9 mouse cellular contexts compared by ENCODE assay signal in genomic region chrX:153719602-153720001, GRCm38 (mm10). TPM values are rescaled to one million over a fixed set of nuclear protein-coding genes. Genes with fewer than 3 reads are reported as not detected.
DNase-seq lines count a peak whose midpoint lies in the region; ATAC-seq and TF ChIP-seq lines count a peak whose summit lies in the region.
"Had no signal": no experiment of that assay in that cellular context is flagged by ENCODE, and none has a peak within 500 bp of the region (broad histone marks: within the 10 kb centered on the region; RNA-seq: fewer than 3 reads in every experiment).

No protein-coding gene starts in this region.

- DNase-seq in gastrocnemius, adult 18-20 months (ENCODE audit: low spot score): peak; percentile 1
- no peak for DNase-seq in gastrocnemius, postnatal 25 days
- DNase-seq in lung, embryonic 14.5 days: peak; percentile 64
- no peak for DNase-seq in lung, adult 2 months
- DNase-seq in ZHBTc4 (ENCODE audit: low read depth, low spot score): peak; percentile 62
- DNase-seq in naive thymus-derived CD4-positive, alpha-beta T cell, adult 2 months (ENCODE audit: low read depth): peak; percentile 54
- DNase-seq in urinary bladder, postnatal 36 days (ENCODE audit: low spot score in 2 of 2): no peak
- no peak for DNase-seq in frontal cortex, postnatal 25 days (ENCODE audit: low spot score in 2 of 2)

- TF ChIP-seq POLR2A in lung, adult 2 months (IDR thresholded peaks at IDR 0.05; ENCODE audit: borderline replicate concordance, extremely low read depth, low read depth, low read length): no peak

- no peaks in the 10 kb centered on the region for H3K9me3 ChIP-seq in lung, embryonic 14.5 days (ENCODE audit: low read depth, low read length)
- H3K9me3 ChIP-seq: forebrain, embryonic 13.5 days had no signal

- H3K36me3 ChIP-seq in lung, embryonic 14.5 days (ENCODE audit: insufficient read depth): no peaks in the 10 kb centered on the region

- 35% methylated on average over 4 of the region's 4 CpGs for WGBS in lung, embryonic 14.5 days
- 35% methylated on average over 4 of the region's 4 CpGs for WGBS in lung, adult 2 months

- no peaks in the 10 kb centered on the region for H3K4me1 ChIP-seq in lung, embryonic 14.5 days (ENCODE audit: insufficient read depth)
- no peaks in the 10 kb centered on the region for H3K4me1 ChIP-seq in lung, adult 2 months (ENCODE audit: control insufficient read depth, insufficient read depth, low read length)
- H3K4me1 ChIP-seq: forebrain, embryonic 13.5 days had no signal

- H3K27ac ChIP-seq in lung, embryonic 14.5 days (ENCODE audit: low read depth): no peak overlapping the region
- H3K27ac ChIP-seq: forebrain, embryonic 13.5 days had no signal

- TF ChIP-seq CTCF in lung, embryonic 14.5 days (IDR thresholded peaks at IDR 0.05; ENCODE audit: low read depth): peak; percentile 54
- no peak for TF ChIP-seq CTCF in lung, adult 2 months (IDR thresholded peaks at IDR 0.05; ENCODE audit: insufficient read depth, low read length)

- no peak overlapping the region for H3K4me3 ChIP-seq in lung, embryonic 14.5 days (ENCODE audit: low read depth, low read length)
- H3K4me3 ChIP-seq in lung, adult 2 months (replicated peaks; ENCODE audit: extremely low read depth, low read depth, low read length): no peak overlapping the region
- H3K4me3 ChIP-seq: forebrain, embryonic 13.5 days had no signal

- no peaks in the 10 kb centered on the region for H3K27me3 ChIP-seq in lung, embryonic 14.5 days (ENCODE audit: insufficient read depth, low read length)
- H3K27me3 ChIP-seq: forebrain, embryonic 13.5 days had no signal

- H3K9ac ChIP-seq in lung, embryonic 14.5 days: no peak overlapping the region
- H3K9ac ChIP-seq: forebrain, embryonic 13.5 days had no signal

- ATAC-seq in lung, embryonic 14.5 days (ENCODE audit: insufficient read depth): no peak
- ATAC-seq: forebrain, embryonic 13.5 days had no signal

- no peak overlapping the region for H3K4me2 ChIP-seq in lung, embryonic 14.5 days
- H3K4me2 ChIP-seq: forebrain, embryonic 13.5 days had no signal

RNA-seq across cellular contexts. Expression of gene Nbdy, which starts 3.8 kb away (rescaled TPM):
- total RNA-seq in gastrocnemius, adult 18-20 months (2021): 10 to 100 TPM; 25.3 TPM
- total RNA-seq in gastrocnemius, postnatal 25 days (2021): 10 to 100 TPM; 13.1 to 19.5 TPM
- polyA plus RNA-seq in lung, embryonic 14.5 days (2014; fragmentation: Nextera tagmentation; extraction: Ambion mirVana): 103 and 108 TPM in 2 replicates
- polyA plus RNA-seq in lung, adult 2 months (2012; rRNA removed): 39.1 and 52.7 TPM in 2 replicates

RNA-seq across cellular contexts. Expression of gene Kctd12b, which starts 23.4 kb away (rescaled TPM):
- 1 to 10 TPM in 1 of 2 experiments, under 1 TPM in 1; 0.73 to 1.7 TPM for total RNA-seq in gastrocnemius, adult 18-20 months (2021)
- 1 to 10 TPM; 2.8 to 3.3 TPM for total RNA-seq in gastrocnemius, postnatal 25 days (2021)
- 8.1 and 9.4 TPM in 2 replicates for polyA plus RNA-seq in lung, embryonic 14.5 days (2014; fragmentation: Nextera tagmentation; extraction: Ambion mirVana)
- polyA plus RNA-seq in lung, adult 2 months (2012; rRNA removed): 2.8 and 4.2 TPM in 2 replicates

Comparison
In these comparisons a context has a peak if more than half of its experiments do, and no peak if none do; other contexts are left out.
1. DNase-seq: peak in gastrocnemius, adult 18-20 months (single experiment), lung, embryonic 14.5 days (single experiment), ZHBTc4 (single experiment) and naive thymus-derived CD4-positive, alpha-beta T cell, adult 2 months (single experiment); none in gastrocnemius, postnatal 25 days (single experiment), lung, adult 2 months (single experiment), urinary bladder, postnatal 36 days (0 of 2) and frontal cortex, postnatal 25 days (0 of 2).